Mouse (Mus musculus) bone marrow macrophage, adult 2 months (primary cell): Measurements from ENCODE around the gene Dlgap5.

Experiments used
- CTCF ChIP-seq: IDR thresholded peaks from 2 replicates; pipeline ENCODE4 v1.5.1; 2012; ENCODE audit warnings: low read depth, mild to moderate bottlenecking, low read length, moderate library complexity
- POLR2A ChIP-seq: IDR thresholded peaks from 2 replicates; pipeline ENCODE4 v1.6.1; 2012; ENCODE audit warnings: mild to moderate bottlenecking, low read depth, low read length, borderline replicate concordance

GRCm38 (mm10) chr14:47346715-47347114 is 71.5 kb downstream of the Dlgap5 start:
- TF ChIP-seq CTCF (no peak), POLR2A (no peak)
